Mouse (Mus musculus) CH12.LX (cell line): ENCODE results near the gene Prss30.

Experiments used
- CTCF ChIP-seq, 2 experiments: IDR thresholded peaks in 1 of 2; conservative IDR thresholded peaks in 1 of 2; 2 replicates each; pipeline ENCODE4 v1.5.1; 2011 to 2012; ENCODE audit warnings: low read depth in 2 of 2, low read length in 2 of 2, improper control_type of control experiment in 1 of 2, inconsistent platforms in 1 of 2, mild to moderate bottlenecking in 1 of 2, moderate library complexity in 1 of 2
- PAX5 ChIP-seq: IDR thresholded peaks from 2 replicates; pipeline ENCODE4 v1.6.1; 2012; ENCODE audit warnings: low read length, inconsistent platforms, mixed read lengths
- POLR2A ChIP-seq: IDR thresholded peaks from 2 replicates; pipeline ENCODE4 v1.6.1; 2011; ENCODE audit warnings: low read depth, mild to moderate bottlenecking, improper control_type of control experiment, low read length
- POLR2AphosphoS2 ChIP-seq: IDR thresholded peaks from 2 replicates; pipeline ENCODE4 v1.6.1; 2011; ENCODE audit warnings: low read depth, low read length, improper control_type of control experiment
- TBP ChIP-seq: conservative IDR thresholded peaks from 2 replicates; pipeline ENCODE4 v1.6.1; 2011; ENCODE audit warnings: low read depth, low read length, improper control_type of control experiment

GRCm38 (mm10) chr17:24004071-24004665, 23.8 kb upstream of the Prss30 start:
- no peak for TF ChIP-seq TBP
- TF ChIP-seq CTCF (conservative IDR thresholded peaks at IDR 0.05 in 1 of 2, IDR thresholded peaks at IDR 0.05 in 1 of 2; ENCODE audit: low read depth in 2 of 2, low read length in 2 of 2), result no peak
- TF ChIP-seq PAX5, result no peak
- TF ChIP-seq POLR2A, result no peak
- TF ChIP-seq POLR2AphosphoS2, result no peak
